Mouse (Mus musculus) stomach, embryonic 16.5 days (tissue): Measurements from ENCODE around the gene Eef2kmt. TPM values are rescaled to one million over a fixed set of nuclear protein-coding genes. Genes with fewer than 3 reads are reported as not detected.
"Not testable (repeated sequence)": the region's sequence is repeated elsewhere in the genome, so short reads cannot be mapped to it uniquely, and the experiment has no call there.

Experiments
- ATAC-seq: fragments of 200-750 bp; cut with Nextera tagmentation; 2 replicates; pipeline ENCODE4 v1.8.0; 2017; ENCODE audit warnings: moderate number of reproducible peaks, moderate TSS enrichment; ENCODE audit not compliant: insufficient read depth, low FRiP score
- H3K27ac ChIP-seq: fragments of 300-500 bp; sonication (generic); 2 replicates; pipeline ENCODE4 v1.5.1; 2014; ENCODE audit warnings: low read length
- H3K27me3 ChIP-seq: fragments of 300-500 bp; sonication (generic); 2 replicates; pipeline ENCODE4 v1.6.1; 2014; ENCODE audit warnings: low read length, control low read depth, mixed read lengths; ENCODE audit not compliant: control insufficient read depth, insufficient read depth
- H3K36me3 ChIP-seq: fragments of 300-500 bp; sonication (generic); 2 replicates; pipeline ENCODE4 v1.6.1; 2014; ENCODE audit warnings: low read length; ENCODE audit not compliant: control insufficient read depth, insufficient read depth
- H3K4me1 ChIP-seq: fragments of 300-500 bp; sonication (generic); 2 replicates; pipeline ENCODE4 v1.6.1; 2014; ENCODE audit warnings: low read length, control low read depth, mixed read lengths; ENCODE audit not compliant: control insufficient read depth, insufficient read depth
- H3K4me2 ChIP-seq: fragments of 300-500 bp; sonication (generic); 2 replicates; pipeline ENCODE4 v1.6.1; 2014; ENCODE audit warnings: low read depth, low read length, mixed read lengths
- H3K4me3 ChIP-seq: fragments of 300-500 bp; sonication (generic); replicated peaks from 2 replicates; pipeline ENCODE4 v1.5.1; 2014; ENCODE audit warnings: mild to moderate bottlenecking, low read length
- H3K9ac ChIP-seq: fragments of 300-500 bp; sonication (generic); 2 replicates; pipeline ENCODE4 v1.6.1; 2014; ENCODE audit warnings: low read length
- H3K9me3 ChIP-seq: fragments of 300-500 bp; sonication (generic); replicated peaks from 2 replicates; pipeline ENCODE4 v1.6.1; 2016; ENCODE audit warnings: low read length, control low read depth; ENCODE audit not compliant: control insufficient read depth
- WGBS: fragments of 180-500 bp; shearing (Covaris S2); extraction: QIAGEN DNeasy Blood & Tissue Kit; methylation state at CpG from one replicate; pipeline ENCODE4 v1.1.7; 2014; 5-methylcytosine and 5-hydroxymethylcytosine counted together
- polyA plus RNA-seq: library from polyadenylated mRNA; unstranded; fragments of >200 nt; fragmentation: Nextera tagmentation; extraction: Ambion mirVana; gene quantifications from 2 replicates; pipeline ENCODE4 v1.2.1, GENCODE M21; 2015

Gene Eef2kmt
- polyA plus RNA-seq, 1 experiment from 2014 or later, result 32.4 TPM

DNA sequence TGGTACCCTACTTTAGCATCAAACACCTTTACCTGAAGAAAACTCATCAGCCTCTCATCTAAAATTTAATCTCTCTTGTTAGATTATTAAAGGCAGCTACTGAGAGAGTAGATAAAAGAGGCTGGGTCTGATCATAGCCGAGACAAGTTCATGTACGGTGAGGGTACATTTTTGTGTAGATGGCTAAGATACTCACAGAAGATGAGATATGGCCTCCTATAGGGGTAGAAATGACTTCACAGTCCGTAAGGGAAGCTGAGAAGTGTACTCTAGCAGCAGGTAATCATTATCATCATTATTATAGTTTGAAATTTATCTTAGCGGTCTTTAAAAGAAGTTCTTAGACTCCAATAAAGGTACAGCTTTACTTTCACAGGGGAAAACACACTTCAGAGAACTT, 22.8 kb downstream of the Eef2kmt start:
- Histone ChIP-seq H3K36me3 (no peaks in the 10 kb centered on the region), H3K9ac (no peak overlapping the region), H3K4me2 (peak overlapping the region; percentile 62), H3K4me1 (peaks cover 4% of the 10 kb centered on the region), H3K4me3 (peak overlapping the region; percentile 72), H3K9me3 (no peaks in the 10 kb centered on the region), H3K27ac (no peak overlapping the region), H3K27me3 (no peaks in the 10 kb centered on the region)
- 0 out of 2 replicates have a peak, but pooled peaks have one; percentile 11 for ATAC-seq
- WGBS, result 67% methylated on average over 4 of the region's 4 CpGs

- not testable (repeated sequence) for H3K4me3 ChIP-seq, H3K36me3 ChIP-seq, H3K4me1 ChIP-seq, H3K27ac ChIP-seq, ATAC-seq, H3K9me3 ChIP-seq, H3K4me2 ChIP-seq, H3K9ac ChIP-seq, H3K27me3 ChIP-seq
- 70% methylated on average over 3 of the region's 3 CpGs for WGBS
These were observed 27.7 kb downstream of the Eef2kmt start for GRCm38 (mm10) chr16:5228103-5228502.

GRCm38 (mm10) chr16:5227501-5227900, 28.3 kb downstream of the Eef2kmt start:
- ATAC-seq, H3K27me3 ChIP-seq, H3K4me3 ChIP-seq, H3K9me3 ChIP-seq, H3K36me3 ChIP-seq, H3K9ac ChIP-seq, H3K27ac ChIP-seq, H3K4me2 ChIP-seq, H3K4me1 ChIP-seq: not testable (repeated sequence)
- 76% methylated on average over 19 of the region's 19 CpGs for WGBS

- H3K4me1 ChIP-seq, H3K9me3 ChIP-seq, H3K27ac ChIP-seq, ATAC-seq, H3K4me2 ChIP-seq, H3K27me3 ChIP-seq, H3K4me3 ChIP-seq, H3K36me3 ChIP-seq, H3K9ac ChIP-seq: not testable (repeated sequence)
- WGBS, result 2% methylated on average over 1 of the region's 1 CpGs
These were observed 29.2 kb downstream of the Eef2kmt start for GRCm38 (mm10) chr16:5226534-5226933.

- no peak within 1 kb of the TSS for H3K4me2 ChIP-seq
- H3K4me1 ChIP-seq, result no peaks in the 10 kb centered on the region
- no peak within 1 kb of the TSS for H3K4me3 ChIP-seq
- H3K9ac ChIP-seq, result no peak within 1 kb of the TSS
- ATAC-seq, result peak; percentile 17; the same call in 1 of the 2 replicates
- H3K27me3 ChIP-seq, result no peaks in the 10 kb centered on the region
- H3K36me3 ChIP-seq, result no peaks in the 10 kb centered on the region
- H3K27ac ChIP-seq, result no peak within 1 kb of the TSS
- WGBS, result 51% methylated on average over 6 of the region's 6 CpGs
- H3K9me3 ChIP-seq, result no peaks in the 10 kb centered on the region
These were observed 33.6 kb downstream of the Eef2kmt start, which contains the start of gene AU021092 for GRCm38 (mm10) chr16:5222140-5222539. Gene AU021092, minus strand, starts transcription at chr16:5222299.

DNA sequence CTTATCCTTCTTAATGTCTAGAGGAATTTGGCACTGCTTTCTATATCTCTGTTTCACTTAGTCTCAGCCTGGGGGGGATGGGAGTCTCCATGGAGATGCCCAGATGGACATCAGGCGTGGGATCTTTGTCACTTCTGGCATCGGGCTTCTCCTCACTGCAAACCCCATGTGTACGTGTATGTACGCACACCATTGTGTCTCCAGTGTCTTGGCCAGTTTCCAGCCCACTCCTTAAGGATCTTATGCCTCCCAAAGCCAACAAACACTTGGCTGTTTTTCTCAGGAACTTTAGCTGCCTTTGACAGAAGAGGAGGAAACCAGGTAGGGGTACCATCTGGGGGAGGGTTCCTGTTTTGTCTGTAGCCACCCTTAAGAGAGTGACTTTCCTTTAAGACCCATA, 34.4 kb downstream of the Eef2kmt start:
- Histone ChIP-seq H3K4me3 (no peak overlapping the region), H3K9me3 (no peaks in the 10 kb centered on the region), H3K36me3 (no peaks in the 10 kb centered on the region), H3K27ac (no peak overlapping the region), H3K4me1 (peaks cover 3% of the 10 kb centered on the region), H3K27me3 (no peaks in the 10 kb centered on the region), H3K4me2 (no peak overlapping the region), H3K9ac (no peak overlapping the region)
- 59% methylated on average over 4 of the region's 4 CpGs for WGBS
- no peak for ATAC-seq

GRCm38 (mm10) chr16:5217341-5218133, 38.2 kb downstream of the Eef2kmt start:
- Histone ChIP-seq H3K9me3 (no peaks in the 10 kb centered on the region), H3K9ac (no peak overlapping the region), H3K4me3 (no peak overlapping the region), H3K27me3 (no peaks in the 10 kb centered on the region), H3K27ac (no peak overlapping the region), H3K4me2 (no peak overlapping the region), H3K4me1 (peaks cover 8% of the 10 kb centered on the region), H3K36me3 (no peaks in the 10 kb centered on the region)
- no peak for ATAC-seq
- WGBS, result 74% methylated on average over 5 of the region's 5 CpGs

- no peak for ATAC-seq
- Histone ChIP-seq H3K9ac (no peak overlapping the region), H3K4me3 (no peak overlapping the region), H3K9me3 (no peaks in the 10 kb centered on the region), H3K4me1 (peaks cover 8% of the 10 kb centered on the region), H3K4me2 (no peak overlapping the region), H3K27me3 (no peaks in the 10 kb centered on the region), H3K27ac (no peak overlapping the region), H3K36me3 (no peaks in the 10 kb centered on the region)
- WGBS, result 44% methylated on average over 6 of the region's 6 CpGs
These were observed 39.1 kb downstream of the Eef2kmt start for GRCm38 (mm10) chr16:5216686-5217085.

DNA sequence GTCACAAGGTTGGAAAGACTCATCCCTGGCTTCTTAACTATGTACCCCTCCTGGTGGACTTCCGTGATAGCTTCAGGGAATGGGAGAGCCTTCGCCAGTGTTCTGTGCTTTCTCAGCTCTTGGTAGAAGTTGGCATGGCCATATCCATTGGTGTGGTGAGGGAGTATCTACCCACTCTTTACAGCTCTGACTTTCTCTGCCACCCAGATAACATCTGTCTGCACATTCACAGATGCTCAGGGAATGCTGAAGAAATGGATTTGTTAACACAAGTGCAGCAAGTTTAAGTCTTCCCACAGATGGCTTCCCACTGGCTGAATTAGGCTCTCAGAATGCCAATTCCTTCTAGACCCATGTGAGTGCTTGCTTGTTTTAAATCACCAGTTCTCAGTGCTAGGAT, 41.7 kb downstream of the Eef2kmt start:
- Histone ChIP-seq H3K4me1 (peaks cover 8% of the 10 kb centered on the region), H3K4me2 (no peak overlapping the region), H3K4me3 (no peak overlapping the region), H3K36me3 (no peaks in the 10 kb centered on the region), H3K9ac (no peak overlapping the region), H3K9me3 (no peaks in the 10 kb centered on the region), H3K27ac (no peak overlapping the region), H3K27me3 (no peaks in the 10 kb centered on the region)
- ATAC-seq, result no peak
- 86% methylated on average over 2 of the region's 2 CpGs for WGBS
